Mouse (Mus musculus): Measurements from ENCODE around the gene Manba. TPM values are rescaled to one million over a fixed set of nuclear protein-coding genes. Genes with fewer than 3 reads are reported as not detected.

The Manba gene
- polyA plus RNA-seq, 1 experiment from 2014 or later, result 5.9 TPM

- Histone ChIP-seq H3K27ac (replicated peaks; ENCODE audit: low read depth, low read length) (no peak overlapping the region), H3K9me3 (ENCODE audit: control insufficient read depth, low read length) (no peaks in the 10 kb centered on the region), H3K36me3 (ENCODE audit: control insufficient read depth, insufficient read depth, low read length) (no peaks in the 10 kb centered on the region), H3K9ac (replicated peaks; ENCODE audit: low read length) (no peak overlapping the region), H3K4me3 (replicated peaks; ENCODE audit: low read depth, low read length) (no peak overlapping the region), H3K27me3 (ENCODE audit: control insufficient read depth, insufficient read depth, low read length) (no peaks in the 10 kb centered on the region), H3K4me1 (ENCODE audit: control insufficient read depth, insufficient read depth, low read length) (peaks cover 3% of the 10 kb centered on the region; the same call in 1 of the 2 replicates), H3K4me2 (ENCODE audit: low read length) (no peak overlapping the region)
- WGBS, result 51% methylated on average over 11 of the region's 11 CpGs
- DNase-seq (peak; percentile 35), ATAC-seq (ENCODE audit: low FRiP score, low TSS enrichment) (no peak)
These were observed 26.3 kb downstream of the Manba start for GRCm38 (mm10) chr3:135511683-135512082.

GRCm38 (mm10) chr3:135513270-135513669 is 27.9 kb downstream of the Manba start:
- peak overlapping the region; percentile 26 for H3K4me2 ChIP-seq (ENCODE audit: low read length)
- no peak overlapping the region for H3K9ac ChIP-seq (replicated peaks; ENCODE audit: low read length)
- peaks cover 3% of the 10 kb centered on the region; the same call in 1 of the 2 replicates for H3K4me1 ChIP-seq (ENCODE audit: control insufficient read depth, insufficient read depth, low read length)
- H3K27ac ChIP-seq (replicated peaks; ENCODE audit: low read depth, low read length), result no peak overlapping the region
- peak; percentile 75 for ATAC-seq (ENCODE audit: low FRiP score, low TSS enrichment)
- H3K36me3 ChIP-seq (ENCODE audit: control insufficient read depth, insufficient read depth, low read length), result no peaks in the 10 kb centered on the region
- H3K4me3 ChIP-seq (replicated peaks; ENCODE audit: low read depth, low read length), result no peak overlapping the region
- no peaks in the 10 kb centered on the region for H3K27me3 ChIP-seq (ENCODE audit: control insufficient read depth, insufficient read depth, low read length)
- DNase-seq, result peak; percentile 76
- H3K9me3 ChIP-seq (ENCODE audit: control insufficient read depth, low read length), result no peaks in the 10 kb centered on the region
- WGBS, result 37% methylated on average over 11 of the region's 11 CpGs

GRCm38 (mm10) chr3:135513800-135514425 is 28.5 kb downstream of the Manba start:
- Histone ChIP-seq H3K9me3 (ENCODE audit: control insufficient read depth, low read length) (no peaks in the 10 kb centered on the region), H3K4me2 (ENCODE audit: low read length) (peak overlapping the region; percentile 26; the same call in 1 of the 2 replicates), H3K9ac (replicated peaks; ENCODE audit: low read length) (no peak overlapping the region), H3K36me3 (ENCODE audit: control insufficient read depth, insufficient read depth, low read length) (no peaks in the 10 kb centered on the region), H3K4me3 (replicated peaks; ENCODE audit: low read depth, low read length) (no peak overlapping the region), H3K27ac (replicated peaks; ENCODE audit: low read depth, low read length) (no peak overlapping the region), H3K27me3 (ENCODE audit: control insufficient read depth, insufficient read depth, low read length) (no peaks in the 10 kb centered on the region), H3K4me1 (ENCODE audit: control insufficient read depth, insufficient read depth, low read length) (peaks cover 3% of the 10 kb centered on the region; the same call in 1 of the 2 replicates)
- no peak for DNase-seq
- no peak for ATAC-seq (ENCODE audit: low FRiP score, low TSS enrichment)
- WGBS, result 78% methylated on average over 14 of the region's 14 CpGs

GRCm38 (mm10) chr3:135515246-135515645 is 29.8 kb downstream of the Manba start:
- H3K27me3 ChIP-seq (ENCODE audit: control insufficient read depth, insufficient read depth, low read length), result no peaks in the 10 kb centered on the region
- no peaks in the 10 kb centered on the region for H3K9me3 ChIP-seq (ENCODE audit: control insufficient read depth, low read length)
- H3K4me1 ChIP-seq (ENCODE audit: control insufficient read depth, insufficient read depth, low read length), result peaks cover 3% of the 10 kb centered on the region; the same call in 1 of the 2 replicates
- whole genome bisulfite sequencing, result 91% methylated on average over 5 of the region's 5 CpGs
- H3K27ac ChIP-seq (replicated peaks; ENCODE audit: low read depth, low read length), result no peak overlapping the region
- no peak overlapping the region for H3K4me3 ChIP-seq (replicated peaks; ENCODE audit: low read depth, low read length)
- H3K36me3 ChIP-seq (ENCODE audit: control insufficient read depth, insufficient read depth, low read length), result no peaks in the 10 kb centered on the region
- H3K4me2 ChIP-seq (ENCODE audit: low read length), result no peak overlapping the region
- no peak overlapping the region for H3K9ac ChIP-seq (replicated peaks; ENCODE audit: low read length)
- no peak for DNase-seq
- ATAC-seq (ENCODE audit: low FRiP score, low TSS enrichment), result no peak

- WGBS, result 52% methylated on average over 6 of the region's 6 CpGs
- H3K9ac ChIP-seq (replicated peaks; ENCODE audit: low read length), result no peak overlapping the region
- H3K9me3 ChIP-seq (ENCODE audit: control insufficient read depth, low read length), result no peaks in the 10 kb centered on the region
- DNase-seq (no peak), ATAC-seq (ENCODE audit: low FRiP score, low TSS enrichment) (0 out of 2 replicates have a peak, but pooled peaks have one; percentile 31)
- no peak overlapping the region for H3K27ac ChIP-seq (replicated peaks; ENCODE audit: low read depth, low read length)
- no peak overlapping the region for H3K4me3 ChIP-seq (replicated peaks; ENCODE audit: low read depth, low read length)
- H3K4me2 ChIP-seq (ENCODE audit: low read length), result no peak overlapping the region
- H3K27me3 ChIP-seq (ENCODE audit: control insufficient read depth, insufficient read depth, low read length), result no peaks in the 10 kb centered on the region
- H3K36me3 ChIP-seq (ENCODE audit: control insufficient read depth, insufficient read depth, low read length), result no peaks in the 10 kb centered on the region
- H3K4me1 ChIP-seq (ENCODE audit: control insufficient read depth, insufficient read depth, low read length), result peaks cover 3% of the 10 kb centered on the region; the same call in 1 of the 2 replicates
These were observed 31.5 kb downstream of the Manba start for GRCm38 (mm10) chr3:135516891-135517290.

GRCm38 (mm10) chr3:135518882-135519281 is 33.5 kb downstream of the Manba start:
- H3K9me3 ChIP-seq (ENCODE audit: control insufficient read depth, low read length), result no peaks in the 10 kb centered on the region
- no peaks in the 10 kb centered on the region for H3K4me1 ChIP-seq (ENCODE audit: control insufficient read depth, insufficient read depth, low read length)
- DNase-seq (no peak), ATAC-seq (ENCODE audit: low FRiP score, low TSS enrichment) (no peak)
- no peak overlapping the region for H3K4me2 ChIP-seq (ENCODE audit: low read length)
- H3K9ac ChIP-seq (replicated peaks; ENCODE audit: low read length), result no peak overlapping the region
- H3K4me3 ChIP-seq (replicated peaks; ENCODE audit: low read depth, low read length), result no peak overlapping the region
- H3K36me3 ChIP-seq (ENCODE audit: control insufficient read depth, insufficient read depth, low read length), result no peaks in the 10 kb centered on the region
- 91% methylated on average over 5 of the region's 5 CpGs for WGBS
- H3K27ac ChIP-seq (replicated peaks; ENCODE audit: low read depth, low read length), result no peak overlapping the region
- H3K27me3 ChIP-seq (ENCODE audit: control insufficient read depth, insufficient read depth, low read length), result no peaks in the 10 kb centered on the region

GRCm38 (mm10) chr3:135519584-135519983 is 34.2 kb downstream of the Manba start:
- H3K27me3 ChIP-seq (ENCODE audit: control insufficient read depth, insufficient read depth, low read length), result no peaks in the 10 kb centered on the region
- WGBS, result 83% methylated on average over 6 of the region's 6 CpGs
- DNase-seq, result no peak
- no peaks in the 10 kb centered on the region for H3K4me1 ChIP-seq (ENCODE audit: control insufficient read depth, insufficient read depth, low read length)
- no peak overlapping the region for H3K9ac ChIP-seq (replicated peaks; ENCODE audit: low read length)
- H3K4me3 ChIP-seq (replicated peaks; ENCODE audit: low read depth, low read length), result no peak overlapping the region
- no peak overlapping the region for H3K4me2 ChIP-seq (ENCODE audit: low read length)
- H3K9me3 ChIP-seq (ENCODE audit: control insufficient read depth, low read length), result no peaks in the 10 kb centered on the region
- ATAC-seq (ENCODE audit: low FRiP score, low TSS enrichment), result no peak
- no peak overlapping the region for H3K27ac ChIP-seq (replicated peaks; ENCODE audit: low read depth, low read length)
- H3K36me3 ChIP-seq (ENCODE audit: control insufficient read depth, insufficient read depth, low read length), result no peaks in the 10 kb centered on the region

GRCm38 (mm10) chr3:135521963-135522362 is 36.6 kb downstream of the Manba start:
- Histone ChIP-seq H3K4me1 (ENCODE audit: control insufficient read depth, insufficient read depth, low read length) (no peaks in the 10 kb centered on the region), H3K27ac (replicated peaks; ENCODE audit: low read depth, low read length) (no peak overlapping the region), H3K4me3 (replicated peaks; ENCODE audit: low read depth, low read length) (no peak overlapping the region), H3K36me3 (ENCODE audit: control insufficient read depth, insufficient read depth, low read length) (no peaks in the 10 kb centered on the region), H3K9me3 (ENCODE audit: control insufficient read depth, low read length) (no peaks in the 10 kb centered on the region), H3K9ac (replicated peaks; ENCODE audit: low read length) (no peak overlapping the region), H3K4me2 (ENCODE audit: low read length) (no peak overlapping the region), H3K27me3 (ENCODE audit: control insufficient read depth, insufficient read depth, low read length) (no peaks in the 10 kb centered on the region)
- 68% methylated on average over 4 of the region's 4 CpGs for WGBS
- ATAC-seq (ENCODE audit: low FRiP score, low TSS enrichment) (no peak), DNase-seq (no peak)

- Histone ChIP-seq H3K27me3 (ENCODE audit: control insufficient read depth, insufficient read depth, low read length) (no peaks in the 10 kb centered on the region), H3K4me3 (replicated peaks; ENCODE audit: low read depth, low read length) (no peak overlapping the region), H3K36me3 (ENCODE audit: control insufficient read depth, insufficient read depth, low read length) (no peaks in the 10 kb centered on the region), H3K4me1 (ENCODE audit: control insufficient read depth, insufficient read depth, low read length) (no peaks in the 10 kb centered on the region), H3K9me3 (ENCODE audit: control insufficient read depth, low read length) (no peaks in the 10 kb centered on the region), H3K4me2 (ENCODE audit: low read length) (no peak overlapping the region), H3K9ac (replicated peaks; ENCODE audit: low read length) (no peak overlapping the region), H3K27ac (replicated peaks; ENCODE audit: low read depth, low read length) (no peak overlapping the region)
- ATAC-seq (ENCODE audit: low FRiP score, low TSS enrichment), result no peak
- DNase-seq, result no peak
- WGBS, result 64% methylated on average over 16 of the region's 16 CpGs
These were observed 37.4 kb downstream of the Manba start for GRCm38 (mm10) chr3:135522618-135523355.
